Mouse (Mus musculus): ENCODE measurements at regions not wholly inside any gene's neighbourhood (a gene's known extent, or its start where the extent isn't known, plus 50 kb on each side); places are given as distances from the start of the nearest gene placed in this dataset.
"Not testable (repeated sequence)": the region's sequence is repeated elsewhere in the genome, so short reads cannot be mapped to it uniquely, and the experiment has no call there.

DNA sequence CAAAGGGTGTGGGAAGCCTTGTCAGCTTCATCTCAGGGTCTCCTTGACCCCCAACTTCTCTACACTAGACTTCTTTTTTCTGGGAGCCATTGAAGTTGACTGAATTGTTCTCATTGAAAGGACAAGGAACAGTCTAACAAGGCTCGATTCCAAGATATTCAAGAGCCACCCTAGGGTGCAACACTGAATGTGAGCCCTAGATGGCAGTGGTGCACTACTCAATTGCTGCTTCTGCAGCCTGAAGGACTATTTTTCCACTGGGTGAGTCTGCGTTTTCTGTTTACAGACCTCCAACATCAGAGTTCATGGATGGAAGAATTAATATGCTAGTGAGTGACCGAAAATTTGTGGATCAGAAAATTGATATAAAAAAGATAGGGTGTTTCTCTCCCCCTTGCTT, 161.5 kb downstream of the Hpcal1 start:
- WGBS: 44% methylated on average over 3 of the region's 3 CpGs
- not testable (repeated sequence) for ATAC-seq

GRCm38 (mm10) chr12:17872491-17872890, 181.8 kb downstream of the Hpcal1 start:
- not testable (repeated sequence) for H3K9me3 ChIP-seq (ENCODE audit: low read length); DNase-seq; H3K36me3 ChIP-seq (ENCODE audit: insufficient read depth); H3K27me3 ChIP-seq (ENCODE audit: insufficient read depth, low read length); H3K4me3 ChIP-seq (ENCODE audit: low read depth, low read length); H3K9ac ChIP-seq; H3K27ac ChIP-seq (ENCODE audit: low read depth, low read length); ATAC-seq; H3K4me2 ChIP-seq (ENCODE audit: low read depth); H3K4me1 ChIP-seq (ENCODE audit: insufficient read depth)
- WGBS: 86% methylated on average over 6 of the region's 6 CpGs

More for the DNA sequence above, 161.5 kb downstream of the Hpcal1 start:
- H3K9ac ChIP-seq; H3K4me1 ChIP-seq (ENCODE audit: insufficient read depth); H3K27me3 ChIP-seq (ENCODE audit: insufficient read depth, low read length); H3K4me2 ChIP-seq (ENCODE audit: low read depth); H3K9me3 ChIP-seq (ENCODE audit: low read length); H3K4me3 ChIP-seq (ENCODE audit: low read depth, low read length); H3K36me3 ChIP-seq (ENCODE audit: insufficient read depth); H3K27ac ChIP-seq (ENCODE audit: low read depth, low read length): not testable (repeated sequence)
- TF ChIP-seq CTCF (IDR thresholded peaks at IDR 0.05; ENCODE audit: low read depth): peak; percentile 81
- peak; percentile 70 for DNase-seq

GRCm38 (mm10) chr12:17881371-17882116, 190.9 kb downstream of the Hpcal1 start:
- peak overlapping the region; percentile 58 for H3K4me2 ChIP-seq (ENCODE audit: low read depth)
- ATAC-seq (peak; percentile 97), DNase-seq (peak; percentile 85)
- WGBS: 5% methylated on average over 51 of the region's 59 CpGs
- peak overlapping the region; percentile 81 for H3K9ac ChIP-seq
- H3K4me3 ChIP-seq (ENCODE audit: low read depth, low read length): peak overlapping the region; percentile 79
- TF ChIP-seq CTCF (IDR thresholded peaks at IDR 0.05; ENCODE audit: low read depth): peak; percentile 74
- no peaks in the 10 kb centered on the region for H3K27me3 ChIP-seq (ENCODE audit: insufficient read depth, low read length)
- H3K27ac ChIP-seq (ENCODE audit: low read depth, low read length): peak overlapping the region; percentile 85
- no peaks in the 10 kb centered on the region for H3K36me3 ChIP-seq (ENCODE audit: insufficient read depth)
- H3K4me1 ChIP-seq (ENCODE audit: insufficient read depth): no peaks in the 10 kb centered on the region
- H3K9me3 ChIP-seq (ENCODE audit: low read length): no peaks in the 10 kb centered on the region

DNA sequence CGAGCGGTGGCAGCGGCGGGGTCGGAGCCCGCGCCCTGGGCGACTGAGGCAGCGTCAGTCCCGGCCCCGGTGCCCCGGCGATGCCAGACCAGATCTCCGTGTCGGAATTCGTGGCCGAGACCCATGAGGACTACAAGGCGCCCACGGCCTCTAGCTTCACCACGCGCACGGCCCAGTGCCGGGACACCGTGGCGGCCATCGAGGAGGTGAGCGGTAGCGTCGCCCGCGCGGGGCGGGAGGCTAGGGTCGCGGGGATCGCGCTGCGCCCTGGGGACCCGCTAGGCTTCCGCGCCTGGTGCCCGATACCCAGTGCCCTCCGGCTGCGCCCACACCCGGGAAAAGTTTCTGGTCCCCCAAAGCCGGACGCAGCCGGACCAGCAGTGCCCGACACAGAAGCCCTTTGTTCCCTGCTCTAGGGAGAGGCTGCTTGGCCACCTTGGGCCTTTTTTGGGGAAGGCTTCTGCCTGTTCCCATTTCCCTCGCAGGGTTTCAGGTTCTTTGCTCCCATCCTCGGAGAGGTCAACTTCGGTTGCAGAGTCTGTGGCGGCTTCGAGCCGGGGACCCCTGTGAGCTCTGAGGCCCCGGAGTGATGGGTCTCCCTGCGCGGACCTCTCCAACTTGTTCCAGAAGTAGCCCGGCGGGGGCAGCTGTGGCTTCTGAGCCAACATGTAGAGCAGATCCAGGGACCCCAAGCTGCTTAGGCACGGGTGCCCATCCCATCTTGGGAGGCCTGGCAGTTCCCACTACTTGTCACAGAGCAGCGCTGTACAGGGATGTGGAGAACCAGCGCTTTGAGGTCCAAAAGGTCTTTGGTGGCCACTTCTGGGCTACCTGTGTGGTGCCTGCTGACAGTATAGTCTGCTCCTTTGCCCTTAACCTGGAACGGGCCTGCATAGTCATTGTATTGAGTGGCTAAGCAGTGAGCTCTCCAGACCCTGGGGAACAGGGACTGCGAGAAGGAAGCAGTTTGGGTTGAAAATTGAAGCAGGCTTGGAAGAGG, 191.8 kb downstream of the Hpcal1 start:
- Histone ChIP-seq H3K4me2 (ENCODE audit: low read depth) (peak overlapping the region; percentile 58), H3K4me3 (ENCODE audit: low read depth, low read length) (peak overlapping the region; percentile 79), H3K9ac (peak overlapping the region; percentile 81), H3K27ac (ENCODE audit: low read depth, low read length) (peak overlapping the region; percentile 85)
- H3K4me1 ChIP-seq (ENCODE audit: insufficient read depth); ATAC-seq; H3K9me3 ChIP-seq (ENCODE audit: low read length); H3K27me3 ChIP-seq (ENCODE audit: insufficient read depth, low read length); H3K36me3 ChIP-seq (ENCODE audit: insufficient read depth): not testable (repeated sequence)
- 4% methylated on average over 60 of the region's 65 CpGs for WGBS
- peak; percentile 32 for DNase-seq

GRCm38 (mm10) chr12:17891663-17892310, 201.1 kb downstream of the Hpcal1 start:
- WGBS: 97% methylated on average over 6 of the region's 6 CpGs
- not testable (repeated sequence) for H3K4me3 ChIP-seq (ENCODE audit: low read depth, low read length); DNase-seq

DNA sequence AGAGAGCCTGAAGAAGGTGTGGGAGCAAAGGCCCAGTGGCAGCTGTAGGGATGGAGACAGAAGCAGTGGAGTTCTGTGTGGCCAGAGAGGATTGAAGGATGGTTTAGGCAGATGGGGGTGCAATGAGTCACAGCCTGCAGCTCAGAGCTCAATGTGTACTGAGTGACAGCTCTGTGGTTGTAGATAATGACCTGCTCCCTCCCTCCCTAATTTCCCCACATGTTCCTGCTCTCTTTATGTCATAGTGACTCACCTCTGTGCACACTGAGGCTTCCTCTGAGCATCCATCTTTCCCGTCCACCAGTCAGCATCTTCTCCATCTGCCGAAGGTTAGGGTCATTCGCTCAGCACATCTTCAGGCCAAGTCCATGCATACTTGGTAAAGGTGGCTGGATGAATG, 222.4 kb downstream of the Hpcal1 start:
- DNase-seq; H3K4me2 ChIP-seq (ENCODE audit: low read depth); H3K4me1 ChIP-seq (ENCODE audit: insufficient read depth); H3K9me3 ChIP-seq (ENCODE audit: low read length); ATAC-seq; H3K9ac ChIP-seq; H3K27me3 ChIP-seq (ENCODE audit: insufficient read depth, low read length); H3K4me3 ChIP-seq (ENCODE audit: low read depth, low read length); H3K27ac ChIP-seq (ENCODE audit: low read depth, low read length); H3K36me3 ChIP-seq (ENCODE audit: insufficient read depth): not testable (repeated sequence)
- 95% methylated on average over 3 of the region's 3 CpGs for whole genome bisulfite sequencing

More at GRCm38 (mm10) chr12:17891663-17892310, 201.1 kb downstream of the Hpcal1 start:
- H3K27me3 ChIP-seq (ENCODE audit: insufficient read depth, low read length); H3K4me2 ChIP-seq (ENCODE audit: low read depth); H3K36me3 ChIP-seq (ENCODE audit: insufficient read depth); ATAC-seq; H3K4me1 ChIP-seq (ENCODE audit: insufficient read depth); H3K9ac ChIP-seq; H3K27ac ChIP-seq (ENCODE audit: low read depth, low read length); H3K9me3 ChIP-seq (ENCODE audit: low read length): not testable (repeated sequence)

Data from forebrain, postnatal 0 days (tissue).